Mouse (Mus musculus) left cerebral cortex, postnatal 36 days (tissue): ENCODE measurements around the gene Cyp11a1. TPM values are rescaled to one million over a fixed set of nuclear protein-coding genes. Genes with fewer than 3 reads are reported as not detected.

Source experiments
- DNase-seq, 2 experiments: peaks; one replicate each; pipeline ENCODE4 v3.0.0; 2021 to 2022; ENCODE audit warnings: low spot score in 2 of 2, mixed read lengths in 1 of 2
- intact Hi-C: fragments of 180-260 bp; cut with DNase I; formaldehyde crosslinking; loops from one replicate; pipeline ENCODE4 v1.15.1; 2025
- total RNA-seq, 2 experiments: library from RNA; stranded (reverse); gene quantifications; 2 replicates each; pipeline ENCODE4 v1.2.3; 2021

The Cyp11a1 gene
- total RNA-seq, 2 experiments from 2014 or later = 3.9 to 5.6 TPM

DNA sequence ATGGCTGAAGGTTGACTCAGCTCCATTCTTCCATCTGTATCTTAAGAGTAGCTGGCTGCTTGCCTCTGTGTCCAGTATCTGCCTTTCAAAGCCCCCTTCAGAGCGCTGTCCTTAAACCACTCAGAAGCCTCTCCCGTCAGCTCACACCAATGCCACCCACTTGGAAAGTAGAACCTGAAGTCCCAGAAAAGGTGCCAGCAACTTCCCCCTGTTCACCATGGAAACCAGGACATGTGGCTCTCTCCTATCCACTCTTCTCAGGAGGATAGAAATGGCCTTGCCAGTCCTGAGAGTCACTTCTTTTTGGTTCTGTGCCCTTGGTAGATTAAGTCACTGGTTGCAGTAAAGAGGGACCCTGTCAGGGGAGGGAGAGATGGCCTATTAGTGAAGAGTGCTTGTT is 7.5 kb upstream of the Cyp11a1 start:
- peak in 1 of 2 experiments; percentile 31 for DNase-seq
- intact Hi-C loops = loop anchor here (2.0 to 10.0 kb wide), 4 partner anchors 64 to 324 kb away; no protein-coding TSS in a partner anchor

DNA sequence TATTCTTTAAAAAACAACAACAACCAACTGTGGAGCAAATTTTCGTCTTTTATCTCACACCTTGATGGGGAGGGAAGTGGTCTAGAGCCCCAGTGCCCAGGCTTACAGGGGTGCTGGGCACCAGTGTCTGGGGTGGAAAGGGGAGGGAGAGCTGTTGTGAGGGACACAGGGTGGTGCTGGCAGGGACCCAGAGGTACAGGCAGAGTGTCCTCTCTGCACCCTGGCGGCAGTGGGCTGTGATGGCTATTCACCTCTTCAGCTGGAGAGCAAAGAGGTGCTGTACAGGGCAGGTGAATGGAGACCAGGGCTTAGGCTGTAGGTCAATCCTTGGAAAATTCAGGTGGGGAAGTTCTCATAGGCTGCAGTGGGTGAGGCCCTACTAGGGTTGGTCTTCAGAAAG is 6.5 kb upstream of the Cyp11a1 start:
- intact Hi-C loops = loop anchor here (2.0 to 10.0 kb wide), 4 partner anchors 65 to 325 kb away; no protein-coding TSS in a partner anchor
- DNase-seq = no peak

DNA sequence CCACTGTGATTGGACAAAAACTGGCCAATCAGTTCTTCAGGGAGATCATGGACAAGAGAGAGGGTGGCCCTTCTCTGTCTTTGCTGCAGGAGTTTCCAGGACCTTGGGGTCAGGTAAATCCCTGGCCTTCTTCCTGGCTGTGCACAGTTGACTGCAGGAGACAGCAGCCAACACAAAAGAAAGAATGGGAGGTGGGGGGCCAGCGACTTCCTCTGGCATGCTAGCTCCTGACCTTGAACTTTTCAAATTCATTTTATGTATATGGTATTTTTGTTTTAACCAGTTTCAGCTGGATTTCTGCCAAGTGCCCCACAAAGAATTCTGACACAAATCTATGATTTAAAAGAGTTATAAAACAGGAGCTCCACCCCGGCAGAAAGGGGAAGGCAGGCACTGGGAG is 2.9 kb upstream of the Cyp11a1 start:
- intact Hi-C loops = no loop called here
- no peak for DNase-seq

DNA sequence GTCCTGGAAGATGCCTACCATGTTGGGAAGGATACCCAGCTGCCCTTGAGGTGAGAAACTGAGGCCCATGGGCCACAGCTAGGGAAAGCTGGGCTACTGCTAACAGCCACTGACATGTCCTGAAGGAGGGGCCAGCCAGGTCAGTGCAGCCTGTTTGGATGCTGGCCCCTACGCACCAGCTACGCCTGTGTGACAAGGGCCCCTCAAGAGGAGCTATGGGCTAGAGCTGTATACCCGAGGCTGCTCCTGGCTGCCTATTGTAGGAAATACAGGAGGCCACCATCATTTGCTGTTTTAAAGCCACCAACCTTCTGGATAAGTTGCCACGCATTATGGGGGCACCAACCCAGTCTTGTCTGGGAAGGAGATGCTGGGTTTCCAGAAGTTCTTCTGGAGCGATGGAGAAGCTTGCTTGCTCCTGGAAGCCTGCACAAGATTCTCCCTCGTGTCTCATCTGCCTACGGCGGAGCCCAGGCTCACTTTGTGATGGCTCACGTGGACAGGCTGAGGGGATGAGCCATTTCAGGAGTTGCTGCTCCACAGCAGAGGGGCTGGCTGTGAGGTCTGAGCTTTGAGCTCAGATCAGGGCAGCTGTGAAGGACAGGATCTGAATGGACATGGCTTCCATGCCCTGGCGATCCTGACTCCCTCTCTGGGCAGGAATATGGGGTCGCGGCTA is 2.3 kb downstream of the Cyp11a1 start:
- intact Hi-C loops = no loop called here
- DNase-seq = no peak

- intact Hi-C loops = no loop called here
- no peak for DNase-seq
Observed at GRCm38 (mm10) chr9:58009015-58009362, 2.8 kb downstream of the Cyp11a1 start.

GRCm38 (mm10) chr9:58009588-58009987 is 3.4 kb downstream of the Cyp11a1 start:
- intact Hi-C loops = no loop called here
- no peak for DNase-seq

DNA sequence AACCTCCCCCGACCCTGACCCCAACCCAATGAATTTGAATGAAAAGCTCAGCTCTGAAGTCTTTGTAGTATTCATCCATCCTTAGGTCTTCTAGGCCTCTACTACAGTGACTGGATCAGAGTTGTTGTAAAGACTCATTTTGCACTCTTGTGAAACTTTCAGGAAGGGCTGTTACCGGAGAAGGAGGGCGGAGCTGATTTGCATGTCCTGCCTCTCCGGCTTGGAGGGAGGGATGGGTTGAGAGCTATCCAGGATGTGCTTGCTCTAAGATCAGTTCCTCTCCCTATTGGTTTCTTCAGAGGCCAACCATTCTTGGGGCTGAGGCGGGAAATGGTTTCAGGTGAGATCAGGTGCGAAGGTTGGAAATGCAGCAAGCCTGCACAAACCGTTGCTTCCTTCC is 4.8 kb downstream of the Cyp11a1 start:
- no peak for DNase-seq

GRCm38 (mm10) chr9:58011552-58011951 is 5.3 kb downstream of the Cyp11a1 start:
- intact Hi-C loops = no loop called here

More for the DNA sequence above, 4.8 kb downstream of the Cyp11a1 start:
- intact Hi-C loops = no loop called here

DNA sequence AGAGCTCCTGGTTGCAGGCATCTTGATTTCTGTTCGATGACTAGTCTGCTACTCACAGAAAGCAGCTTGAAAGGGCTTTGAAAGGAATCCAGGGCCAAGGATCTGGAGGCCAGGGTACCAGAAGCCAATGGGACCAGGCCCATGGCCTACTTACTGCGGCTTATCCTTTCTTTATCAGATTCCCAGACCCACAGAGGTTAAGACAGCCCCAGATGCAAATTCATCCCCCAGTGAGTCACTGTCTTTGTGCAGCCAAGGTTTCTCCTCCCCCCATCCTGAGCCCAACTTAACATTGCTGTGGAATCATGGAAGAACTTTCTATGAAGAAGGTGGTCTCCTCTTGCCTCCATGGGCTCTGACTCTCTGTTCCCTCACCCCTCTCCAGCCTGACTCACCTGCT is 6.3 kb downstream of the Cyp11a1 start:
- intact Hi-C loops = no loop called here
- DNase-seq = no peak

More at GRCm38 (mm10) chr9:58011552-58011951, 5.3 kb downstream of the Cyp11a1 start:
- DNase-seq = no peak

GRCm38 (mm10) chr9:58012935-58013334 is 6.7 kb downstream of the Cyp11a1 start:
- DNase-seq = no peak
- intact Hi-C loops = no loop called here

GRCm38 (mm10) chr9:58014393-58015160 is 8.4 kb downstream of the Cyp11a1 start:
- intact Hi-C loops = no loop called here
- DNase-seq = no peak

DNA sequence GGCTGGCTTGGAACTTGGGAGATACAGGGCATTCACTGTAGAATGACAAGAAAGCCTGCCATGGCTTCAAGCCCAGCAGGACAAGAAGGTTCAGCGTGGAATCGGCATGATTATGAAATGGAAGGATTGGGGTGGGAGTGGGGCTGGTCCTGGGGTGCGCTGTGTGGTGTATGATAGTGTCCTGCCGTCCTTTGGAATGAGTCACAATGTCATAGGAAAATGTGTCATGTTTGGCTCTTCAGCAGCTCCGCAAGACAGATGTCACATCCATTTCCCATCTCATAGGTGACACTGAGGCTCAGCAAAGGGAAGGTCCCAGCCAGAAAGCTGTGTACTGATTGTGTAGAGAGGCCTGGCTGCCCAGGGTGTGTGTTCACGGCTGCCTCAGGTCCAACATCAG is 9.6 kb downstream of the Cyp11a1 start:
- intact Hi-C loops = no loop called here
- DNase-seq = no peak

GRCm38 (mm10) chr9:58016962-58017361 is 10.8 kb downstream of the Cyp11a1 start:
- intact Hi-C loops = no loop called here
- DNase-seq = no peak

- no peak for DNase-seq
- intact Hi-C loops = no loop called here
Observed at GRCm38 (mm10) chr9:58018385-58018784, 12.2 kb downstream of the Cyp11a1 start.

DNA sequence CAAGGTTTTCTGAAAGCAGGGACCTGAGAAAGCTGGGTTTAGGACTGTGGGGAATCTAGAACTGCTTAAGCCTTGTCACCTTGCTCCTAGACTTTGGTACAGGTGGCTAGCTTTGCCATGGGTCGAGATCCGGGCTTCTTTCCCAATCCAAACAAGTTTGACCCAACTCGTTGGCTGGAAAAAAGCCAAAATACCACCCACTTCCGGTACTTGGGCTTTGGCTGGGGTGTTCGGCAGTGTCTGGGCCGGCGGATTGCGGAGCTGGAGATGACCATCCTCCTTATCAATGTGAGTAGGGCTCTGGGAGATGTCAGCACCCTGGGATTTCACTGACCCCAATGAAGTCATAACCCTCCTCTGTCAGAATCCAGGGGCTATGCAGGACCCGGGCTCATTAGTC is 19.8 kb downstream of the Cyp11a1 start:
- intact Hi-C loops = no loop called here
- no peak for DNase-seq

GRCm38 (mm10) chr9:58027426-58028180 is 21.4 kb downstream of the Cyp11a1 start:
- no peak for DNase-seq
- intact Hi-C loops = no loop called here

DNA sequence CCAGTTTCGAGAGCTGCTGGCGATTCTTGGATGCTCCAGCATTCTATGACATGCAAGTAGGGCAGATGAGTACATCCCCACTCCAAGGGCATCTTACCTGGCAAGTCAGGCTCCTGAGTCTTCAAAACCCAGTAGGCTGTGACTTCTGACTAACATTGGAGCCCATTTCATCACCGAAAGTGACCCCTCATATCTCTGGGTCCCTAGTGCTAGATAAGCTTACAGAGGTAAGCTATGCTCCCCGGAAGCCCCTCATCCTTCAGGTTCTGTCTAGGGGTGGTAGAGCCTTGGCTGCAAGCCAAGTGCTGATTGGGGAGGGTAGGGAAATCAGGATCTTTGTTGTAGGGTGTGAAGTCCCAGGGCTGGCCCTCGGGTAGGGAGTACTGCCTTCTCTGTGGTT is 22.6 kb downstream of the Cyp11a1 start:
- DNase-seq = no peak
- intact Hi-C loops = no loop called here

GRCm38 (mm10) chr9:58029635-58030034 is 23.4 kb downstream of the Cyp11a1 start:
- DNase-seq = no peak
- intact Hi-C loops = no loop called here

DNA sequence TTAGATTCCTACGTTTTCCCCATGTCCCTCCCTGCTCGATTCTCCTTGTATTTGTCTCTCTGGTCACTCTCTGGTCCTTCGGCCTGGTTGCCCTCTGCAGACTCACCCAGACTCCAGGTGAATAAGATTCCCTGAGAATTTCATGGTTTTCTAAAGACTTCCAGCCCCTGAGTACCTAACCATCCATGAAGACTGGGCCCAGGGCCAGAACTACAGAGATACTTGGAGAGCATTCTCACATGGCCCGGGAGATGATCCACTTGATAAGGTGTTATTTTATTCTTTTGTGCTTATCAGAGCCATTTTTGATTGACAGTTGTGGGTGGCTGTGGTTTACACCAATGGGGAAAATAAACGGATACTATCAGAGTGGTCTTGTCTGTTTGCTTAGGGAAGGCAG is 25.7 kb downstream of the Cyp11a1 start:
- intact Hi-C loops = no loop called here
- no peak for DNase-seq

DNA sequence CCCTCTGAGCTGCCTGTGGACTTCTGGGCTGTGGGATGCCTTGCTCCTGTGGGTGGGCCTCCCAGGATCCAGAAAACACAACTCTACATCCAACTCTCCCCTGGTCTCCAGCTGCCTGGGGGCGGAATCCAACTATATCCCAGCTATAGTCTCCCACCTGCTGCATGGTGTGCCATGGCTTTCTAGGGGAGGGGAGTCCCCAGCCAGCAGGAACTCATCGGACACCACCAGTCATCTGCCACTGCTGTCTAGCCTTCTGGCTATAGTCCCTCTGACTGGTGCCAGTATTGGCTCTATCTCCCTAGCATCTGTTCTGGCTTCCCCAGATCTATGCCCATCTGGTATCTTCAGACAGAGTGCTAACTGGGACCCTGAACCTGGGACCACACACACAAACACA is 29.3 kb downstream of the Cyp11a1 start:
- intact Hi-C loops = loop anchor here (5.0 kb wide), 1 partner anchor 247 kb away; no protein-coding TSS in a partner anchor
- DNase-seq = peak; percentile 69 to 73
